Mouse (Mus musculus) MEL (cell line): ENCODE data around the gene Gm6377. TPM values are rescaled to one million over a fixed set of nuclear protein-coding genes. Genes with fewer than 3 reads are reported as not detected.
A peak's percentile ranks its signal among the peaks of the same experiment; 100 is the strongest.

ENCODE experiments used
- DNase-seq: peaks from one replicate; pipeline ENCODE4 v3.0.0; 2011; ENCODE audit warnings: low read depth, low spot score
- H3K27ac ChIP-seq: 2 replicates; pipeline ENCODE4 v1.5.1; 2012; ENCODE audit warnings: low read depth, mild to moderate bottlenecking, control low read depth, low read length, moderate library complexity; ENCODE audit not compliant: control insufficient read depth
- H3K27me3 ChIP-seq, 2 experiments: fragments of 150-350 bp in 1 of 2; sonication (generic) in 1 of 2; 2 replicates each; pipeline ENCODE4 v1.6.1; 2012; ENCODE audit warnings: low read length in 2 of 2, mild to moderate bottlenecking in 2 of 2, improper control_type of control experiment in 1 of 2, moderate library complexity in 1 of 2; ENCODE audit not compliant: insufficient read depth in 2 of 2, control insufficient read depth in 1 of 2
- H3K36me3 ChIP-seq, 2 experiments: 2 replicates each; pipeline ENCODE4 v1.6.1; 2012 to 2014; ENCODE audit warnings: low read length in 2 of 2, improper control_type of control experiment in 1 of 2, inconsistent platforms in 1 of 2, mild to moderate bottlenecking in 1 of 2; ENCODE audit not compliant: insufficient read depth in 2 of 2, control insufficient read depth in 1 of 2
- H3K4me1 ChIP-seq, 2 experiments: fragments of 150-350 bp in 1 of 2; sonication (generic) in 1 of 2; 2 replicates each; pipeline ENCODE4 v1.6.1; 2012; ENCODE audit warnings: low read length in 2 of 2, improper control_type of control experiment in 1 of 2, mild to moderate bottlenecking in 1 of 2; ENCODE audit not compliant: insufficient read depth in 2 of 2, control insufficient read depth in 1 of 2
- H3K4me3 ChIP-seq, 2 experiments: fragments of 150-350 bp in 1 of 2; sonication (generic) in 1 of 2; 2 replicates each; pipeline ENCODE4 v1.5.1; 2012; ENCODE audit warnings: low read depth in 2 of 2, low read length in 2 of 2, mild to moderate bottlenecking in 2 of 2, moderate library complexity in 2 of 2, control low read depth in 1 of 2, improper control_type of control experiment in 1 of 2; ENCODE audit not compliant: control insufficient read depth in 1 of 2, insufficient read depth in 1 of 2
- H3K79me2 ChIP-seq: 2 replicates; pipeline ENCODE4 v1.6.1; 2012; ENCODE audit warnings: mild to moderate bottlenecking, low read length, moderate library complexity; ENCODE audit not compliant: control insufficient read depth, poor library complexity, insufficient read depth
- H3K9ac ChIP-seq: 2 replicates; pipeline ENCODE4 v1.6.1; 2012; ENCODE audit warnings: low read depth, mild to moderate bottlenecking, control low read depth, low read length, moderate library complexity; ENCODE audit not compliant: control insufficient read depth, poor library complexity, severe bottlenecking
- H3K9me3 ChIP-seq: fragments of 150-350 bp; sonication (generic); replicated peaks from 2 replicates; pipeline ENCODE4 v1.6.1; 2012; ENCODE audit warnings: mild to moderate bottlenecking, low read length, improper control_type of control experiment, moderate library complexity; ENCODE audit not compliant: insufficient read depth
- BHLHE40 ChIP-seq: IDR thresholded peaks from 2 replicates; pipeline ENCODE4 v1.6.1; 2012; ENCODE audit warnings: low read depth, mild to moderate bottlenecking, inconsistent platforms, low read length, improper control_type of control experiment, borderline replicate concordance
- CHD2 ChIP-seq: IDR thresholded peaks from 2 replicates; pipeline ENCODE4 v1.6.1; 2011; ENCODE audit warnings: low read length, improper control_type of control experiment
- ELF1 ChIP-seq: IDR thresholded peaks from 2 replicates; pipeline ENCODE4 v1.6.1; 2014; ENCODE audit warnings: low read depth, mild to moderate bottlenecking, inconsistent platforms, low read length, improper control_type of control experiment, moderate library complexity
- EP300 ChIP-seq, 2 experiments: IDR thresholded peaks; 2 replicates each; pipeline ENCODE4 v1.6.1; 2011; ENCODE audit warnings: improper control_type of control experiment in 2 of 2, low read length in 2 of 2, low read depth in 1 of 2, mild to moderate bottlenecking in 1 of 2
- ETS1 ChIP-seq: IDR thresholded peaks from 2 replicates; pipeline ENCODE4 v1.6.1; 2012; ENCODE audit warnings: low read depth, mild to moderate bottlenecking, inconsistent platforms, low read length, improper control_type of control experiment, moderate library complexity
- GABPA ChIP-seq: IDR thresholded peaks from 2 replicates; pipeline ENCODE4 v1.6.1; 2012; ENCODE audit warnings: low read depth, mild to moderate bottlenecking, inconsistent platforms, low read length, improper control_type of control experiment, moderate library complexity
- GATA1 ChIP-seq: IDR thresholded peaks from 2 replicates; pipeline ENCODE4 v1.6.1; 2011; ENCODE audit warnings: low read depth, low read length, improper control_type of control experiment
- KAT2A ChIP-seq: conservative IDR thresholded peaks from 2 replicates; pipeline ENCODE4 v1.6.1; 2012; ENCODE audit warnings: low read depth, low read length, improper control_type of control experiment, inconsistent platforms
- MAFK ChIP-seq: IDR thresholded peaks from 2 replicates; pipeline ENCODE4 v1.6.1; 2011; ENCODE audit warnings: low read depth, mild to moderate bottlenecking, low read length, improper control_type of control experiment, borderline replicate concordance
- MAZ ChIP-seq: IDR thresholded peaks from 2 replicates; pipeline ENCODE4 v1.6.1; 2012; ENCODE audit warnings: low read depth, mild to moderate bottlenecking, inconsistent platforms, low read length, improper control_type of control experiment
- MXI1 ChIP-seq: IDR thresholded peaks from 2 replicates; pipeline ENCODE4 v1.6.1; 2011; ENCODE audit warnings: mild to moderate bottlenecking, low read depth, low read length, improper control_type of control experiment
- MYC ChIP-seq: IDR thresholded peaks from 2 replicates; pipeline ENCODE4 v1.6.1; 2011; ENCODE audit warnings: low read depth, mild to moderate bottlenecking, low read length, improper control_type of control experiment, moderate library complexity
- NRF1 ChIP-seq: IDR thresholded peaks from 2 replicates; pipeline ENCODE4 v1.6.1; 2014; ENCODE audit warnings: low read depth, mild to moderate bottlenecking, inconsistent platforms, low read length, improper control_type of control experiment, moderate library complexity; ENCODE audit not compliant: poor library complexity, insufficient read depth, severe bottlenecking
- POLR2AphosphoS2 ChIP-seq: IDR thresholded peaks from 2 replicates; pipeline ENCODE4 v1.6.1; 2011; ENCODE audit warnings: low read length, improper control_type of control experiment
- POLR2AphosphoS5 ChIP-seq: IDR thresholded peaks from 2 replicates; pipeline ENCODE4 v1.6.1; 2012; ENCODE audit warnings: low read depth, borderline replicate concordance, mild to moderate bottlenecking, inconsistent platforms, low read length, moderate library complexity, mixed read lengths
- RCOR1 ChIP-seq: IDR thresholded peaks from 2 replicates; pipeline ENCODE4 v1.6.1; 2012; ENCODE audit warnings: low read depth, mild to moderate bottlenecking, inconsistent platforms, low read length, improper control_type of control experiment
- USF1 ChIP-seq: IDR thresholded peaks from 2 replicates; pipeline ENCODE4 v1.6.1; 2014; ENCODE audit warnings: low read depth, mild to moderate bottlenecking, inconsistent platforms, low read length, improper control_type of control experiment, moderate library complexity
- ZC3H11A ChIP-seq: IDR thresholded peaks from 2 replicates; pipeline ENCODE4 v1.6.1; 2012; ENCODE audit warnings: low read depth, mild to moderate bottlenecking, inconsistent platforms, low read length, improper control_type of control experiment
- ZMIZ1 ChIP-seq: IDR thresholded peaks from 2 replicates; pipeline ENCODE4 v1.6.1; 2012; ENCODE audit warnings: low read depth, mild to moderate bottlenecking, inconsistent platforms, low read length, improper control_type of control experiment, moderate library complexity
- ZNF384 ChIP-seq: IDR thresholded peaks from 2 replicates; pipeline ENCODE4 v1.6.1; 2012; ENCODE audit warnings: low read depth, mild to moderate bottlenecking, inconsistent platforms, low read length, improper control_type of control experiment
- polyA plus RNA-seq, 2 experiments: library from polyadenylated mRNA; stranded (reverse) in 1 of 2; unstranded in 1 of 2; fragments of >175 nt in 1 of 2; fragments of >200 nt in 1 of 2; gene quantifications; 2 replicates each; pipeline versions ENCODE4 v1.2.1 to v1.2.4; 2012; ENCODE audit warnings: low replicate concordance in 2 of 2, low read depth in 1 of 2; ENCODE audit not compliant: insufficient read length in 2 of 2, insufficient read depth in 1 of 2, missing spikeins in 1 of 2
- total RNA-seq: library from RNA; depleted of rRNA; stranded (reverse); fragments of 300-350 nt; gene quantifications from 2 replicates; pipeline ENCODE4 v1.2.3, GENCODE M21; 2012

The Gm6377 gene
- total and polyA plus RNA-seq, 3 experiments, result 0.07 to 0.08 TPM; not detected in 1

- no peaks in the 10 kb centered on the region for H3K36me3 ChIP-seq
- no peaks in the 10 kb centered on the region for H3K79me2 ChIP-seq
- no peak overlapping the region for H3K4me3 ChIP-seq
- no peaks in the 10 kb centered on the region for H3K4me1 ChIP-seq
- DNase-seq, result peak; percentile 33
- H3K27ac ChIP-seq, result no peak overlapping the region
- TF ChIP-seq GATA1 (no peak), NRF1 (no peak), ETS1 (no peak), RCOR1 (no peak), ZMIZ1 (no peak), CHD2 (no peak), ELF1 (no peak), MXI1 (no peak), MAZ (no peak), ZC3H11A (no peak), KAT2A (no peak), USF1 (no peak), POLR2AphosphoS5 (no peak), ZNF384 (no peak), MYC (no peak), BHLHE40 (no peak), GABPA (no peak), MAFK (no peak)
- H3K9ac ChIP-seq, result no peak overlapping the region
- no peaks in the 10 kb centered on the region for H3K27me3 ChIP-seq
- no peaks in the 10 kb centered on the region for H3K9me3 ChIP-seq
Observed at GRCm38 (mm10) chrX:109175038-109175437, 21.5 kb upstream of the Gm6377 start.

- H3K27me3 ChIP-seq, result no peaks in the 10 kb centered on the region
- H3K9me3 ChIP-seq, result no peaks in the 10 kb centered on the region
- H3K36me3 ChIP-seq, result no peaks in the 10 kb centered on the region
- no peak overlapping the region for H3K4me3 ChIP-seq
- no peaks in the 10 kb centered on the region for H3K79me2 ChIP-seq
- no peaks in the 10 kb centered on the region for H3K4me1 ChIP-seq
- H3K27ac ChIP-seq, result no peak overlapping the region
- no peak for DNase-seq
- H3K9ac ChIP-seq, result no peak overlapping the region
- TF ChIP-seq EP300 (IDR thresholded peaks at IDR 0.05; ENCODE audit: low read depth in 1 of 2, low read length in 2 of 2), result no peak
- no peak for TF ChIP-seq ETS1
- TF ChIP-seq POLR2AphosphoS2, result no peak
- TF ChIP-seq CHD2, result no peak
Observed at GRCm38 (mm10) chrX:109175470-109175869, 21.1 kb upstream of the Gm6377 start.
